Mouse (Mus musculus) liver, embryonic 12.5 days (tissue): ENCODE results near the gene Ddx41. TPM values are rescaled to one million over a fixed set of nuclear protein-coding genes. Genes with fewer than 3 reads are reported as not detected.

ENCODE experiments used
- ATAC-seq: fragments of 200-750 bp; cut with Nextera tagmentation; 2 replicates; pipeline ENCODE4 v1.8.0; 2017; ENCODE audit warnings: moderate number of reproducible peaks, mild to moderate bottlenecking, moderate library complexity
- H3K27ac ChIP-seq: fragments of 300-500 bp; sonication (generic); 2 replicates; pipeline ENCODE4 v1.5.1; 2016; ENCODE audit warnings: mild to moderate bottlenecking
- H3K27me3 ChIP-seq: fragments of 300-500 bp; sonication (generic); replicated peaks from 2 replicates; pipeline ENCODE4 v1.6.1; 2016; ENCODE audit warnings: mild to moderate bottlenecking, moderate library complexity
- H3K36me3 ChIP-seq: fragments of 300-500 bp; sonication (generic); 2 replicates; pipeline ENCODE4 v1.6.1; 2016; ENCODE audit warnings: mild to moderate bottlenecking, moderate library complexity
- H3K4me1 ChIP-seq: fragments of 300-500 bp; sonication (generic); 2 replicates; pipeline ENCODE4 v1.6.1; 2016
- H3K4me2 ChIP-seq: fragments of 300-500 bp; sonication (generic); 2 replicates; pipeline ENCODE4 v1.6.1; 2016; ENCODE audit warnings: mild to moderate bottlenecking, moderate library complexity
- H3K4me3 ChIP-seq: fragments of 300-500 bp; sonication (generic); 2 replicates; pipeline ENCODE4 v1.5.1; 2016; ENCODE audit warnings: mild to moderate bottlenecking, moderate library complexity
- H3K9ac ChIP-seq: fragments of 300-500 bp; sonication (generic); 2 replicates; pipeline ENCODE4 v1.6.1; 2016; ENCODE audit warnings: mild to moderate bottlenecking, moderate library complexity
- H3K9me3 ChIP-seq: fragments of 300-500 bp; sonication (generic); replicated peaks from 2 replicates; pipeline ENCODE4 v1.6.1; 2016; ENCODE audit warnings: mild to moderate bottlenecking, moderate library complexity
- WGBS: fragments of 180-500 bp; shearing (Covaris S2); methylation state at CpG from one replicate; pipeline ENCODE4 v1.1.7; 2016; ENCODE audit not compliant: insufficient replicate concordance; 5-methylcytosine and 5-hydroxymethylcytosine counted together
- polyA plus RNA-seq: library from polyadenylated mRNA; unstranded; fragments of >200 nt; fragmentation: Nextera tagmentation; extraction: Ambion mirVana; gene quantifications from 2 replicates; pipeline ENCODE4 v1.2.1, GENCODE M21; 2016

Ddx41 gene
- polyA plus RNA-seq, 1 experiment from 2014 or later = 42.0 TPM

- ATAC-seq = no peak
- Histone ChIP-seq H3K9ac (peak overlapping the region; percentile 80; the same call in 1 of the 2 replicates), H3K27me3 (peaks cover 23% of the 10 kb centered on the region), H3K4me1 (peaks cover 48% of the 10 kb centered on the region), H3K4me2 (peak overlapping the region; percentile 99), H3K4me3 (peak overlapping the region; percentile 80), H3K27ac (no peak overlapping the region), H3K9me3 (no peaks in the 10 kb centered on the region), H3K36me3 (peaks cover 2% of the 10 kb centered on the region)
- 25% methylated on average over 9 of the region's 9 CpGs for WGBS
Observed at GRCm38 (mm10) chr13:55513828-55514227, 22.6 kb downstream of the Ddx41 start.

DNA sequence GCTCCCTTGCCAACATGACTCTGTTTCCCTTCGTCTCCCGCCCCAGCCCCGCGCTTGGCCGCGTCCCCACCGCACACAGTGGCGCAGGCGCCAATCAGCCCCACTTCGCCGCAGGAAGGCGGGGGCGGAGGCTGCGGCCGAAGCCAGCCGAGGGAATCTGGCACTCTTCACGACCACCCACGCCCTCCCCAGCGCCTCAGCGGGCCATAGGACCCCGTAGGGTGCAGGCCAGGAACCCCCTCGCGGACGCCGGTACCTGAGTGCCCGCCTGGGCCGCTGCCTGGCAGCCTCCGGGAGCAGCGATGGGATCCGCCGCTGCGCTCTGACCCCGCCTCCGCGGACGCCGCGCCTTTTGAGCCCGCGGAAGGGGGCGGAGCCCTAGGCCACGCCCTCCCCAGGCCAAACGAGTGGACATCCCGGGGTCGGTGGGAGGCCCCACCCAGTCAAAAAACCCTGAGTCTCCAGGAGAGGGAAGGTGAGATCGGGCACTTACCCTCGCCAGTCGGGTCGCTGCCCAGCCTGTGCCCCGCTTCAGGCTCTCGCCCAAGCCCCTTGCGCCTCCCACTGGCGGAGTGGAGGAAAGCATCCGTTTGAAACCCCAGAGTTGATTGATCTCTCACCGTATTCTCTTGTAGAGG is 23.2 kb downstream of the Ddx41 start, which contains the start of gene Pdlim7:
TSS of gene Pdlim7 (minus strand) at position 566 of the 638 bp plus-strand sequence.
- H3K27ac ChIP-seq = peak within 1 kb of the TSS; percentile 77
- peaks cover 8% of the 10 kb centered on the region for H3K36me3 ChIP-seq
- WGBS = under 1% methylated on average over 55 of the region's 55 CpGs
- H3K27me3 ChIP-seq = peaks cover 23% of the 10 kb centered on the region
- H3K4me2 ChIP-seq = peak within 1 kb of the TSS; percentile 99
- H3K9me3 ChIP-seq = no peaks in the 10 kb centered on the region
- H3K9ac ChIP-seq = peak within 1 kb of the TSS; percentile 80
- H3K4me1 ChIP-seq = peaks cover 54% of the 10 kb centered on the region
- H3K4me3 ChIP-seq = peak within 1 kb of the TSS; percentile 80
- peak; percentile 66 for ATAC-seq

GRCm38 (mm10) chr13:55512379-55513031 is 24.0 kb downstream of the Ddx41 start:
- Histone ChIP-seq H3K4me1 (peaks cover 61% of the 10 kb centered on the region), H3K36me3 (peaks cover 16% of the 10 kb centered on the region), H3K27me3 (peaks cover 18% of the 10 kb centered on the region), H3K27ac (peak overlapping the region; percentile 77), H3K9me3 (no peaks in the 10 kb centered on the region), H3K9ac (peak overlapping the region; percentile 80), H3K4me2 (peak overlapping the region; percentile 99), H3K4me3 (peak overlapping the region; percentile 80)
- WGBS = 6% methylated on average over 25 of the region's 25 CpGs
- peak; percentile 30; the same call in 1 of the 2 replicates for ATAC-seq

GRCm38 (mm10) chr13:55511492-55511861 is 25.0 kb downstream of the Ddx41 start:
- peak; percentile 21 for ATAC-seq
- peak overlapping the region; percentile 17; the same call in 1 of the 2 replicates for H3K9ac ChIP-seq
- 32% methylated on average over 5 of the region's 5 CpGs for WGBS
- H3K9me3 ChIP-seq = no peaks in the 10 kb centered on the region
- peaks cover 61% of the 10 kb centered on the region for H3K4me1 ChIP-seq
- H3K4me3 ChIP-seq = peak overlapping the region; percentile 80; the same call in 1 of the 2 replicates
- H3K36me3 ChIP-seq = peaks cover 26% of the 10 kb centered on the region
- peak overlapping the region; percentile 77 for H3K27ac ChIP-seq
- H3K4me2 ChIP-seq = peak overlapping the region; percentile 99
- H3K27me3 ChIP-seq = peaks cover 17% of the 10 kb centered on the region

GRCm38 (mm10) chr13:55510668-55511491 is 25.6 kb downstream of the Ddx41 start:
- Histone ChIP-seq H3K4me1 (peaks cover 61% of the 10 kb centered on the region), H3K36me3 (peaks cover 32% of the 10 kb centered on the region), H3K9ac (peak overlapping the region; percentile 17), H3K27ac (peak overlapping the region; percentile 77), H3K4me2 (peak overlapping the region; percentile 99), H3K27me3 (peaks cover 17% of the 10 kb centered on the region), H3K9me3 (no peaks in the 10 kb centered on the region), H3K4me3 (peak overlapping the region; percentile 80; the same call in 1 of the 2 replicates)
- ATAC-seq = peak; percentile 46
- WGBS = 11% methylated on average over 6 of the region's 6 CpGs

DNA sequence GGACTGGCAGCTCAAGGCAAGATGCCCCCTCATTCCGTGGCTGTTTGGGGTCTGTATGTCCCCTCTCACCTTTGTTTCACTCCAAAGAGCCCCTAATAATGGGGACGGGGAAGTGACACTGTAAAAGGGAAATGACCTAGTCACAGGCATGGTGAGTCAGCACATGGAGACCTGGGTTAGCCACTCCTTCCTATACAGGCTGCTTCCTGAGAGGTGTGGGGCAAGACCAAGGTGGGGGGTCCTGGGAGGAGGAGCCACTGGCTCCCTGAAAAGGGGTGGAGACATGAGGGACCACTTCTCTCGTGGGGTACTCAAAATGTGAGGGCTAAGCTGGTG is 26.2 kb downstream of the Ddx41 start:
- H3K4me3 ChIP-seq = no peak overlapping the region

GRCm38 (mm10) chr13:55508531-55508930 is 27.9 kb downstream of the Ddx41 start:
- H3K9ac ChIP-seq = no peak overlapping the region
- peaks cover 56% of the 10 kb centered on the region for H3K4me1 ChIP-seq
- peaks cover 55% of the 10 kb centered on the region for H3K36me3 ChIP-seq
- 91% methylated on average over 10 of the region's 10 CpGs for WGBS
- no peak for ATAC-seq
- H3K9me3 ChIP-seq = no peaks in the 10 kb centered on the region
- H3K27me3 ChIP-seq = no peaks in the 10 kb centered on the region
- H3K4me2 ChIP-seq = no peak overlapping the region
- H3K27ac ChIP-seq = peak overlapping the region; percentile 34; the same call in 1 of the 2 replicates
- no peak overlapping the region for H3K4me3 ChIP-seq

More for the DNA sequence above, 26.2 kb downstream of the Ddx41 start:
- WGBS = 17% methylated on average over 3 of the region's 3 CpGs
- H3K27ac ChIP-seq = peak overlapping the region; percentile 77; the same call in 1 of the 2 replicates
- peaks cover 61% of the 10 kb centered on the region for H3K4me1 ChIP-seq
- peaks cover 38% of the 10 kb centered on the region for H3K36me3 ChIP-seq
- peaks cover 14% of the 10 kb centered on the region for H3K27me3 ChIP-seq
- peak overlapping the region; percentile 99 for H3K4me2 ChIP-seq
- no peaks in the 10 kb centered on the region for H3K9me3 ChIP-seq
- peak; percentile 8; the same call in 1 of the 2 replicates for ATAC-seq
- H3K9ac ChIP-seq = no peak overlapping the region

DNA sequence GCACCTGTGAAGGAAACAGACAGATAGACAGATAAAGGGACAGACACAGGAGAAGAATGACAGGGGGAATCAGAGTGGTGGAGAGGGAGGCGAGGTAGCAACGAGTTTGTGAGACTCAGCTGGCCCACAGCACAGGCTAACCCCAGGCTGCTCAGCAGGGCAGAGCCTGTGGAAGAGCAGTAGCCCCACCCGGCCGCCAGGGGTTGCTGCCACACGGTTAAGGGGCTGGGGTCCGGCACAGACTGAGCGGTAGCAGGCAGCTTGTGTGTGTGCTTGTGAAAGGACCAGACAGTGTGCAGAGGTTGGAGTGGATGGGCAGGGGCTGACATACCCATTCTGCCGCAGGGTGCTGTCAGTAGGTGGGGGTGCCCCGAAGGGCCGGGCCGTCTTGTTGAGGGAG is 28.6 kb downstream of the Ddx41 start:
- H3K9ac ChIP-seq = no peak overlapping the region
- no peak overlapping the region for H3K4me3 ChIP-seq
- H3K9me3 ChIP-seq = no peaks in the 10 kb centered on the region
- WGBS = 58% methylated on average over 11 of the region's 11 CpGs
- no peak overlapping the region for H3K4me2 ChIP-seq
- H3K27ac ChIP-seq = no peak overlapping the region
- H3K36me3 ChIP-seq = peaks cover 62% of the 10 kb centered on the region
- no peaks in the 10 kb centered on the region for H3K27me3 ChIP-seq
- no peak for ATAC-seq
- peaks cover 53% of the 10 kb centered on the region for H3K4me1 ChIP-seq

DNA sequence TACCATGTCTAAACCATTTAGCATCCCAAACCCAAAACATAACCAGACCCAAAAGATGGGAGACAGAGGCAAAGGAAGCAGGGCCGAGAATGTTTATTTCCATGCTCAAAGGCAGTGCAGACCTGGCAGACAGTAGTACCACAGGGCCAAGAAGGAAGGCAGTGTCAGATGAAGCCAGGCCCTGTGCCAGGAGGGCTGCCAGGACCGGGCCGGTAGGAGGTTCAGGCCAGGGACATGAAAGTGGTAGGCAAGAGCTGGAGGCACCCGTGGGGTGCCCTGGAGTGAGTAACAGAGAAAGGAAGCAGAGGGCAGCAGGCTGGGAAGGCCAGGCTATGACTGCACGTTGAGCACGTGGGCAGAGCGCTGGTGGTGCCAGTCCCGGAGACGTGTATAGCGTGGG is 29.8 kb downstream of the Ddx41 start:
- peaks cover 41% of the 10 kb centered on the region for H3K4me1 ChIP-seq
- H3K9ac ChIP-seq = no peak overlapping the region
- no peaks in the 10 kb centered on the region for H3K9me3 ChIP-seq
- H3K36me3 ChIP-seq = peaks cover 71% of the 10 kb centered on the region
- H3K4me2 ChIP-seq = no peak overlapping the region
- no peak for ATAC-seq
- no peaks in the 10 kb centered on the region for H3K27me3 ChIP-seq
- H3K4me3 ChIP-seq = no peak overlapping the region
- WGBS = 90% methylated on average over 10 of the region's 10 CpGs
- H3K27ac ChIP-seq = no peak overlapping the region

DNA sequence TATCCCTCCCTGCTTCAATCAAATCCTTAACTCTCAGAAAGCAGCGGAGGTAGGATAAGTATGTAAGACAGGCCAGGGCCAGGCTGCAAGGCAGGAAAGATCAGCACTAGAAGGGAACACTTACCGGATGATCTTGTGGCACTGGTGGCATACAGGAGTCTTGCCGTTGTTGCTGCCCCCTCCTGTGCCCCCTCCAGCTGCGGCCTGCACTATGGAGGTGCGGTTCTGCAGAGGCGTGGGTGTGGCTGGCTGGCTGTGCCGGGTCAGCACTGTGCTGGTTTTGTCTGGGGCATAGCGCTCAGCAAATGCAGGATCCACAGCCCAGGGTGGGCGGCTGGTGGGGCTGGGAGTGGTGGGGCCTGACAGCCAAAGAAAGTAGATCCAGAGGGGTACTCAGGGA is 30.6 kb downstream of the Ddx41 start:
- no peak overlapping the region for H3K4me3 ChIP-seq
- H3K27ac ChIP-seq = no peak overlapping the region
- H3K4me1 ChIP-seq = peaks cover 32% of the 10 kb centered on the region
- no peak overlapping the region for H3K9ac ChIP-seq
- H3K4me2 ChIP-seq = no peak overlapping the region
- H3K27me3 ChIP-seq = no peaks in the 10 kb centered on the region
- H3K9me3 ChIP-seq = no peaks in the 10 kb centered on the region
- WGBS = 78% methylated on average over 9 of the region's 9 CpGs
- peaks cover 79% of the 10 kb centered on the region for H3K36me3 ChIP-seq
- ATAC-seq = no peak

GRCm38 (mm10) chr13:55504390-55504789 is 32.1 kb downstream of the Ddx41 start:
- 70% methylated on average over 5 of the region's 5 CpGs for WGBS
- H3K27me3 ChIP-seq = no peaks in the 10 kb centered on the region
- H3K36me3 ChIP-seq = peaks cover 84% of the 10 kb centered on the region
- H3K4me2 ChIP-seq = no peak overlapping the region
- no peak overlapping the region for H3K27ac ChIP-seq
- no peak overlapping the region for H3K9ac ChIP-seq
- peaks cover 18% of the 10 kb centered on the region for H3K4me1 ChIP-seq
- no peak overlapping the region for H3K4me3 ChIP-seq
- no peaks in the 10 kb centered on the region for H3K9me3 ChIP-seq
- ATAC-seq = no peak

DNA sequence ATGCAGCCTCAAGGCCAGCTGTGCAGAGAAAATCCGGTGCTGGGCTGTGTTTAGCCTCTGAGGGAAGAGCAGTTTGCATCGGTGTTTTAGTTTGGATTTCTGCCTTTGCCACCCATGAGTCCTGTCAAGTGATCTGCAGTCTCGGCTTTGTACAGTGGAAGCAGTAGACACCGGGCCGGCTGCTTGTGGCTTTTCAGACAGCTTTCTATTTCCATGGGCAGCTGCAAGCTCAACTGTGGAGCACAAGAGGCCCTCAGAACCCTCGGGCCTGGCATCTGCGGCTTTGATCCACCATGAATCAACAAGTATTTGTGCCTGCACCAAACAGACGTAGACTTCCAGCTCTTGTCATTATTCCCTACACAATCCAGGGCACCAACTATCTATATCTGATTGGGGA is 34.1 kb downstream of the Ddx41 start:
- Histone ChIP-seq H3K4me1 (peaks cover 2% of the 10 kb centered on the region), H3K9ac (no peak overlapping the region), H3K27me3 (no peaks in the 10 kb centered on the region), H3K36me3 (peaks cover 82% of the 10 kb centered on the region), H3K9me3 (no peaks in the 10 kb centered on the region), H3K4me2 (no peak overlapping the region), H3K4me3 (no peak overlapping the region), H3K27ac (no peak overlapping the region)
- no peak for ATAC-seq
- 81% methylated on average over 8 of the region's 8 CpGs for WGBS
